Mouse (Mus musculus): ENCODE data around the gene Tab2. TPM values are rescaled to one million over a fixed set of nuclear protein-coding genes. Genes with fewer than 3 reads are reported as not detected.

Tab2 gene
- polyA plus RNA-seq (2012; rRNA removed): 35.7 and 49.9 TPM in 2 replicates

DNA sequence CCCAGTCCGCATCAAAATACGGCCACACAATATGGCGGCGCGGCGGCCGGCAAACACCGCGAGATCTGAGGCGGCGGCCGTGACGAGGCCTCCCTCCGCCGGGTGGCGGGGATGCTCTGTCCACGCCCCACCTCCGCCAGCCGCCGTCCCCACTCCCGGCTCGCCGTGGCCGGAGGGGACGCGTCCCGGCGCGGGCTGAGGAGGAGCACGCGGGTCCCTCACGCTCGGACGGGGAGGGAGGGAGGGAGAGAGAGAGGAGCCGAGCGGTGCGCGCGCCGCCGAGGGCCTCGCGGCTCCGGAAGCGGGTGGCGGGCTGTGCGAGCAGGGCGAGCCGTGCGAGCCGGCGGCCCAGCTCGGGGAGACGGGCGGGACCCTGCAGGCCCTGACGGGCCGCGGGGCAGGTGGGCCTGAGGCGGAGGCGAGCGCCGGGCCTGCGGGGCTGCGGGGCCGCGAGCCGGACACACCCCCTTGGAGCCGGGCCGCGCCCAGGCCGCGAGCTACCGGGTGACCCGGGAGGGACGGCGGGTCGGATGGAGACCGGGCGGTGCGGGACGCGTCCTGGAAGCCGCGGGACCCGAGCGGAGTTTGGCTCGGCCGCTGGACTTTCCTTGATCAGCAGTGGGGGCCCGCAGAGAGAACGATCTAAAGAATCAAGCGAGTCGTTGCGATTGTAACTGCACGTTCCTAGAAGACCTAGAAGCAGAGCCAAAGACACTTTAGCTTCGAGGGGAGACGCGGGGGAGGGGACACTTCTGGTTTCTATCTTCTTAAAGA is at the start of gene Tab2:
Tab2 (minus strand) TSS at position 3 of the 774 bp plus-strand sequence.
- DNase-seq (ENCODE audit: low spot score): peak; percentile 90

- DNase-seq (ENCODE audit: low spot score): no peak
Measured at GRCm38 (mm10) chr10:7992258-7992919, 36.4 kb upstream of the Tab2 start.

DNA sequence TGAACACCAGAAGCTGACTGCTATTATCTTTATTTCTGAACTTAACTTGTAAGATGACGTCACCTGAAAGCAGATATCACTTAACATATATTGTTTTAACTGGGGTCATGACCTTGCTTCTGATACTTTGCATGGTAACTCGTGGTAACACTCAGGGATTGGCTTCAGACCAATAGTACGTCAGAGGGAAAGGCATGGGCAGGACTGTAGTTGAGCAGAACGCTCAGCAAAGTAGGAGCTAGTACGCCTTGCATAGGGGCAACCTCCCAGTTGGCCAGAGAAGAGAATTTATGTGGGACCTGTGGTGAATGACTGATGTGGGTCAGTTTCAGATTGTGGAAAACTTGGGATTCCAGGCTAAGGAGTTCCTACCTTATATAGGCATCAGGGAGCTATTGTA is 35.6 kb upstream of the Tab2 start:
- no peak for DNase-seq (ENCODE audit: low spot score)

DNA sequence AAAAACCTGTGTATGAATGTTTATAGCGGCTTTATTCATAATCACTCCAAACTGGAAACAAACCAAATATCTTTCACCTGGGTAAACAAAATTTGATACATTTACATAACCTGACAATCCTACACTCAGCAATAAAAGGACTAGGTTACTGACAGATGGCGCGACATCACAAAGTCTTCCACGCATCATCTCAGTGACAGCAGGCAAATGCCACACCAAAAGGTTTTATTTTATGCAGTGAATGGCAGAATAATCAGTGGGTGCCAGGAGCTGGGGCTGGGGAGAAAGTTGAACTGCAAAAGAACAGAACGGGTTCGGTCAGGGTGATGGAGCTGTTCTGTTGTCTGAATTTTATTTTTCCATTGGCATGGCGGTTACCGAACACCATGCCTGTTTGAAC is 31.5 kb upstream of the Tab2 start:
- DNase-seq (ENCODE audit: low spot score): no peak

- DNase-seq (ENCODE audit: low spot score): no peak
Measured at GRCm38 (mm10) chr10:7976462-7976861, 20.4 kb upstream of the Tab2 start.

DNA sequence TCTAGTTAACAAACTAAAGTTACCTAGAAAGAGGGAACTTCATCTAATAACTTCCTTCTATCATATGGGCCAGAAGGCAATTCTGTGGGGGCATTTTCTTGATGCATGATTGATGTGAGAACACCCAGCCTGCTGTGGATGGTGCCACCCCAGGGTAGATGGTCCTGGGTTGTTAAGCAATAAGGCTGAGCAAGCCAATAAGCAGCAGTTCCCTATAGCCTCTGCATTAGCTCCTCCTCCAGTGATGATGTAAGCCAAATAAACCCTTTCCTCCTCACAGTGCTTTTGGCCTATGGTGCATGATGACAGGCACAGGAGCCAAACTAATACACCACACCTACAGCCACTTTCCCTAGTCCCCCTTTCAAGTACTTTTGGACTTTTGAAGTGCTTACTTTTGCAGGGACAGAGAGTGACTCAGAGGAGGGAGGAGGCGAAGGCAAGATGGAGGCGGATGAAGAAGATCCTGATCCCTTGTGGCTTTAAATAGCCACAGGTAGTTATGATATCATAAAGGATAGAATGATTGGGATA is 12.8 kb upstream of the Tab2 start:
- DNase-seq (ENCODE audit: low spot score): no peak

- DNase-seq (ENCODE audit: low spot score): no peak
Measured at GRCm38 (mm10) chr10:7967096-7967495, 11.1 kb upstream of the Tab2 start.

DNA sequence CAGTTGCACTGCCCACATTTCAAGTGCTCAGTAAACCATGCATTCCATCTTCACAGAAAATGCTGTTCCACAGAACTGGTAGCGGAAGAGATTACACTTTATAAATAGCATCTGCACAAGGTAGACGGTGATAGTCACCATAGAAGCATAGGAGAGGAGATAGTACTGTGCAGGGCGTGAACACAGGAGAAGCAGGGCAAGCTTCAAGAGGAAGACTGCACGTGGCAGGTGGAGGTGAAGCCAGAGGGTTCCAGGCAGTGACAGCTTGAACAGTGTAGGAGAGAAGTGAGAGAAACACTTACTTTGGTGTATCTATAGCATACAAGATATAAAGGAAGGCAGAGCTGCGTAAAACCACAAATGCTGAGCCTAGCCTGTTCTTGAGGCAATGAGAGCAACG is 3.0 kb upstream of the Tab2 start:
- DNase-seq (ENCODE audit: low spot score): no peak

GRCm38 (mm10) chr10:7955634-7956121 is 352 bp downstream of the Tab2 start:
- DNase-seq (ENCODE audit: low spot score): peak; percentile 63

- DNase-seq (ENCODE audit: low spot score): peak; percentile 49
Measured at GRCm38 (mm10) chr10:7954989-7955633, 919 bp downstream of the Tab2 start.

GRCm38 (mm10) chr10:7954627-7954988 is 1.4 kb downstream of the Tab2 start:
- no peak for DNase-seq (ENCODE audit: low spot score)

DNA sequence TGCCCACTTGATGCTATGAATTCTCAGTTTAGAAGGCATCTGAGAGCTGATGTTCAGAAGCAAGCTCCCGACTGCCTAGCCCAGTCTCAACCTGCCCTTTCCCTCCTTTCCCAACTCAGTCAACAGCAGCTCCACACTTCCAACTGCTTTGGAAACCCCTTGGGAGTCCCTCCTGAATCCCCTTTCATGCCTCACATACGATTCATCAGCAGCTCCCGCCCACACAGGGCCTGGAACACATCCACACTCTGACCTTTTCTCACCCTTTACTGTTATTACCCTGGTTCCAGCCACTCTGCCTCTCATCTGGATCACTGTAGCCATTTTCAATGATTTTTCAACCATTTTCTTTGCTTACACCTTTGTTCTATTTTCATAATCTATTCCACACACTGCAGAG is 13.0 kb downstream of the Tab2 start:
- no peak for DNase-seq (ENCODE audit: low spot score)

GRCm38 (mm10) chr10:7936556-7937192 is 19.4 kb downstream of the Tab2 start:
- DNase-seq (ENCODE audit: low spot score): no peak

GRCm38 (mm10) chr10:7932958-7933357 is 23.1 kb downstream of the Tab2 start:
- no peak for DNase-seq (ENCODE audit: low spot score)

- no peak for DNase-seq (ENCODE audit: low spot score)
Measured at GRCm38 (mm10) chr10:7928996-7929395, 27.0 kb downstream of the Tab2 start.

DNA sequence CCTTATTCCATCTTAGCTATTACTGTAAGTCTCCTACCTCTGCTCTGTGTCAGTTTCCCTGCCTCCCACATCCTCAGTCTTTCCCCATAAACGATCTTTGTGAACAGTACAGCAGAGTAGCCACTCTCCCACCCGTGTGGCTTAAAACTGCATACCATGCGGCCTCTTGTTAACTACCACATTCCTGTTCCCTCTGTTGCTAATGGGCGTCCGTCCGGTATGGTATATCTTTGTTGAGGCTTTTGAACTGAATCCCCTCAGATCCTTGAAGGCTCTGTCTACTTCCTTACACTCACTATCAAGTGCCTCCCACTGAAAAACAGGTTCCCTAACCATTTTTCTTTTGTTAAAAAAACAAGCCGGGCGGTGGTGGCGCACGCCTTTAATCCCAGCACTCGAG is 30.5 kb downstream of the Tab2 start:
- DNase-seq (ENCODE audit: low spot score): no peak

- no peak for DNase-seq (ENCODE audit: low spot score)
Measured at GRCm38 (mm10) chr10:7923433-7923832, 32.6 kb downstream of the Tab2 start.

DNA sequence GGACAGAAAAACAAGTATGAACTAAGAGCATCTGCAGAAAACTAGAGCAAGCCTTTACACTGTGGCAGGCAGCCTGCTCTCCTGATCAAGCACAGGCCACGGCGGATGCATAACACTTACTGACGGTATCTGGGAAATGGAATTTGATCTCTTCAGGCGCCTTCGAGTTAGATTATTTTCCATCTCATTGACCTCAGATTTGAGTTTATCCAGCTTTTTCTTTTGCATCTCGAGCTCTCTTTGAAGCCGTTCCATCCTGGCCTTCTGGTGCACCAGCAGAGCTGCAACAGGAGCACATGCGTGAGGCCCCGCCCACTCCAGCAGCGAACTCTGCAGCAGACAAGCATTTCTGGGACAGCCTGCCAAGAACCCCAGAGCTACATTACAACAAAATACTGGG is 44.8 kb downstream of the Tab2 start:
- no peak for DNase-seq (ENCODE audit: low spot score)

DNA sequence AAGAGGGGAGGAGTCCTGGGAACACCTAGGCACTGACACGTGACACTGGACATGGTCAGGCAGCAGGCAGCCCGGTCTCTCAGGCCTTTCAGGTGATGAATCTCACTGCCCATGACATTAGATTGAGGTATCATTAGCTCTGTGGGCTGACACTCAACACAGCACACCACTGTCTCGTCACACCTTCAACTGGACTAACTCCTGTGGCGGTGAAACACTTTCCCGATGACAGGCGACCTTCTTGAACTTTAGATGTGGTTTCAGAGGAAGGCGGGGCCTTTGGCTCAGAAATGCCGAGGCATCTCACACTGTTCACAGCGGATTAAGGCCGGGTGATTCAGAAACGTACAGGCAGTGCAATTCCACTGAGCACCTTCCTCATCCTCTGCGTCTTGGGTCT is 48.9 kb downstream of the Tab2 start:
- DNase-seq (ENCODE audit: low spot score): no peak

DNA sequence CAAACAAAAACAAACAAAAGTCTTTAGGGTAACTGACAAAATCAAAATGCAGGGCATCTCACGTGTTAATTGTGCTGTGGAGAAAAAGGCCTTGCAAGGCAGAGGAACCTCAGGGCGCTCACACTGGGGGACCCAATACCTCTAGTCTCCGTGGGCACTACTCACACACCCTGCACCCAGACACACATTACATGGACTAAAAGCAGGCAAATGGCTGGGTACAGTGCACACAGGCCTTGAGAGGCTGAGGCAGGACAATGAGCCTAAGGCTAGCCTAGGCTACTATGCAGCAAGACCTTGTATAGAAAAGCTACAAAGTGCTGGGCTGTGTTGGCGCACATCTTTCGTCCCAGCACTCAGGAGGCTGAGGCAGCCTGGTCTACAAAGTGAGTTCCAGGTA is 51.9 kb downstream of the Tab2 start:
- no peak for DNase-seq (ENCODE audit: low spot score)

DNA sequence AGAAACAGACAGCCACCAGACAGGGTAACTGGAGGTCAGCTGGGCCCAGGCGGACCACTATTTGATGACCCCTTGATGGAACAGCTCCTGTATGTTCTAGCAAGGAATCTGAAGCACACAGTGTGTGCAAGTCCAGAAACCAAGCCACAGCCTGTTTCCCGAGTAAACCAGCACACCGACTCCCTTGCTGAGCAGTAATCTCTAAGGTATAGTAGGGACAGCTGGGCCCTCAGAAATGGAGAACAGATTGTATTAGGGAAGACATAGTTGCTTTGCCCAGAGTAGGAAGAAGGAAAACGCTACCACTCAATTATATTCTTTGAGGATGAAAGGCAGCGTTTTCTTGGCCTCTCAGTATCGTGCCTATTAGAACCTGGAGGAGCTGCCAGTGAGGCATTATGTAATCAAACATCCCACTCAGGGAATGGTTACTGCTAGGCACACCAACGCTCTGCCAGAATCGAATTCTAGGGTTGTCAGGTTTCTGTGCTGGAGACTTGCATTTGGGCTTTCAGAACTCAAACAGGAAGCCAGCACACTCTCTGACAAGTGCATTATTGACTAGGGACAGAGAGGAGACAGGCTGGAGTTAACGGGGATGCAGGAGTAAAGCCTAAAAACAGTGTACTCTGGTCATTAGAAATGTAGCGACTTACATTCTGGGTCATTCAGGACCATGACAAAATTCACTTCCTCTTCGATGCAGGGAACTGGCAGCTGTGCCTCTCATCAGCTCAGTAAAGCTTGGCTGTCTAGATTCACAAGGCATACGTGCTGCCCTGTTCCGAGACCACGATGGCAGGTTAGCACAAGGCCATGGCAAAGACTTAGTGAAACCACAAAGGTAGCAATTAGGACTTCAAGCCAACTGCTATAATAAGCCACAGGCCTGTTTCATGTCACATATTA is 55.1 kb downstream of the Tab2 start:
- no peak for DNase-seq (ENCODE audit: low spot score)

All from urinary bladder, adult 2 months (tissue).